Mouse (Mus musculus) cortical plate, adult 2 months (tissue): Measurements from ENCODE around the gene Kcnmb3.

Experiments used
- CTCF ChIP-seq: fragments of 200-500 bp; IDR thresholded peaks from 2 replicates; pipeline ENCODE4 v1.5.1; 2011; ENCODE audit warnings: mild to moderate bottlenecking, control low read depth, low read length; ENCODE audit not compliant: insufficient read depth; ENCODE audit errors: extremely low read depth
- POLR2A ChIP-seq: fragments of 200-500 bp; IDR thresholded peaks from 2 replicates; pipeline ENCODE4 v1.6.1; 2011; ENCODE audit warnings: mild to moderate bottlenecking, low read length, control low read depth; ENCODE audit not compliant: insufficient read depth; ENCODE audit errors: extremely low read depth

DNA sequence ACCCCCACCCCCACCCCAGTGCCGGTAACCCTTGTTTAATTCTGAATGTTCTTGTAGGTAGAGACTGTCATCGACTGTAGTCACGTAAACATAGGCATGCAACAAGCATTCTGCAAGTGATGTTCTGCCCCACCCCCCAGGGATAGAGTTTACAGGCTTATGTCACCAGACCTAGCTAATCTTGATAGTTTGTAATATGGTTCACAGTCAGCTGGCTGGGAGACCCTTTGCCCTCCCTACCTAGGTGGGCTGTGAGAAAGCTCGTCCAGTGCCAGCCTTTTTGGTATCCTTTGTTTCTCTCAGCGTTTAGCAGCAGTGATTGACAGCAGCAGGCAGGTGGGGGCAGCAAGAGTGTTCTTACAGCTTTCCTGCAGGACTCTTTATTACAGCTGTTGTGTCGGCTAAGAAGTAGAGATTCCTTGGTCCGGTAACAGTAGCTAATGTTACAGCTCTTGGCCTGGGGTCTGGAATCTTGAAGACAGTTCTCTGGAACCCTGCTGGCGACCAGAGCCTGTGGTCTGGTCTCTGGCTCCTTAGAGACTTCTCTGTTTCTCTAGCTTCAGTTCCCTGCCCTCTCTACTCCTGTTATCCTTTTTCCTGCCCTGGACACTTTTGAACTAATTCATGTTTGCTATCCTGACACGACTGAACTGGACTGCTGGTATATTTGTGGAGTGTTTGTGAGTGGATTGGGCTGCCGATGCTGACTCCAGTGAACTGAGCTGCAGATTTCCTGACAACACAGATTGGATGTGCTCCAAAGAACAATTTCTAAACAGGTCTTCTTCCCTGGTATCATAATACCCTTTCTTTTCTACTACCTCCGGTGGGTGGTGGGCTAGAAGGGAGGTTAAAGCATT, 14.6 kb upstream of the Kcnmb3 start:
- TF ChIP-seq CTCF (no peak), POLR2A (no peak)
